Mouse (Mus musculus): ENCODE measurements around the gene Ankrd6. TPM values are rescaled to one million over a fixed set of nuclear protein-coding genes. Genes with fewer than 3 reads are reported as not detected.

The Ankrd6 gene
- total and polyA plus RNA-seq, 3 experiments, result 1.1 to 4.9 (median 4.1) TPM

DNA sequence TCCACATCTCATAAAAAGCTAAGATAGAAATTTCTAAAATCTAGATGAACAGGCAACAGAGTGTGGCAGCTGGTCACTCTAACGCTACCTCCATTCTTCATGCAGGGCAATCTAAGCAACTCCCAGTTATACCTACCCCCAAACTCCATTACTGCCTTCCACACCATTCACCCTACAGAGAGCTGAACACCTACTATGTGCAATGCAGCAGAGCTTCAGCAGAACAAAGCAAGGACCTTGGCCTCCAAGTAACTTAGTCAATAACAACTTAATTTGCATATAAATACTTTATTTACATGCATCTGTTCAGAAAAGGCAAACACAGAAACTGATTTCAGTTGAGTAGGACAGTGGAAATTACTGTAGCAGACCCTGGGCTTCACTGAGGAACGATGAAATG, 44.7 kb downstream of the Ankrd6 start:
- TF ChIP-seq CTCF (IDR thresholded peaks at IDR 0.05) (no peak), EP300 (IDR thresholded peaks at IDR 0.05; ENCODE audit: insufficient read depth, low read depth, low read length) (no peak), POLR2A (IDR thresholded peaks at IDR 0.05; ENCODE audit: insufficient read depth, low read depth, low read length) (no peak)
- DNase-seq, result no peak
- Histone ChIP-seq H3K4me3 (no peak overlapping the region), H3K27me3 (ENCODE audit: control insufficient read depth, insufficient read depth, low read length) (no peaks in the 10 kb centered on the region), H3K9ac (ENCODE audit: low read depth, low read length) (no peak overlapping the region), H3K4me1 (ENCODE audit: control insufficient read depth, insufficient read depth, low read length) (peaks cover 2% of the 10 kb centered on the region), H3K79me2 (replicated peaks; ENCODE audit: control insufficient read depth, insufficient read depth, low read length) (no peaks in the 10 kb centered on the region), H3K36me3 (ENCODE audit: control insufficient read depth, insufficient read depth, low read length) (no peaks in the 10 kb centered on the region), H3K27ac (no peak overlapping the region)
- WGBS, result 93% methylated on average over 2 of the region's 2 CpGs
- intact Hi-C loops (cut with DNase I), result no loop called here

DNA sequence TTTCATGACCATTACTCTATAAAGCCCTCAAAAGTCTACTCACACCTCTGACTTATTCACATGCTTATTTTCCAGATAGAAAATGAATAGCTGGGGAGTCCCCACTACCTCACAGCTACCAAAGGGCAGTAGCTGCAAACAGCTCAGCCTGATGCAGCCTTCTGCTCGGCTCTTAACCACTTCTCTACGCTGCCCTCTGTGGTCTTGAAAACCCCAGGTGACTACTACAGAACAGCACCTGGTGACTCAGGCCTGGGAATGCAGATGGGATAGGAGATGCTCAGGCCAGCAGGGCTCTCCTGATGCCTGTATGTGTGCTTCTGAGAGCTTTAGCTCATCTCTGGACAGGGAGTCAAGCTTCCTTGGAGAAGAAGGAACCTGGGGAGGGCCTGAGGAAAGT, 45.3 kb downstream of the Ankrd6 start:
- H3K79me2 ChIP-seq (replicated peaks; ENCODE audit: control insufficient read depth, insufficient read depth, low read length), result no peaks in the 10 kb centered on the region
- peaks cover 2% of the 10 kb centered on the region for H3K4me1 ChIP-seq (ENCODE audit: control insufficient read depth, insufficient read depth, low read length)
- no peak overlapping the region for H3K9ac ChIP-seq (ENCODE audit: low read depth, low read length)
- H3K27ac ChIP-seq, result no peak overlapping the region
- DNase-seq, result no peak
- H3K27me3 ChIP-seq (ENCODE audit: control insufficient read depth, insufficient read depth, low read length), result no peaks in the 10 kb centered on the region
- H3K4me3 ChIP-seq, result no peak overlapping the region
- no peaks in the 10 kb centered on the region for H3K36me3 ChIP-seq (ENCODE audit: control insufficient read depth, insufficient read depth, low read length)
- TF ChIP-seq POLR2A (IDR thresholded peaks at IDR 0.05; ENCODE audit: insufficient read depth, low read depth, low read length) (no peak), EP300 (IDR thresholded peaks at IDR 0.05; ENCODE audit: insufficient read depth, low read depth, low read length) (no peak)
- WGBS, result 95% methylated on average over 2 of the region's 2 CpGs
- intact Hi-C loops (cut with DNase I), result no loop called here

DNA sequence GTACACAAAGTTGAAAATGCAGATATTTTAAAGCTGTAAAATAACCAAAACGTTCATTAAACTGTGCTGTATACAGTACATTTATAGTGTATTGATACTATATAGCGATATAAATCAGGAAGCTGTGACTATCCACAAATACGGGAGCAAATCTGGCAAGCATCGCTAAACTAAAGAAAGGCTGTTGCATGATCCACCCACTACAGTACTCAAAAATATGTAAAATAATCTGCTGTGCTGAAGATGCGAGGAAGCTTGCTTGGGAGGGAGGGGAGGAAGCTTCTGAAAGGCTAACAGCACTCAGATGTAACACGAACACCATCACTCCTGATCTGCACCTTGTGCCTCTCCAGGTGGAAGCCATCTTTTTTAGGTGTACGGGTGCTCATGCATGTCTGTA, 46.8 kb downstream of the Ankrd6 start:
- H3K79me2 ChIP-seq (replicated peaks; ENCODE audit: control insufficient read depth, insufficient read depth, low read length), result no peaks in the 10 kb centered on the region
- H3K4me3 ChIP-seq, result no peak overlapping the region
- H3K27ac ChIP-seq, result no peak overlapping the region
- H3K27me3 ChIP-seq (ENCODE audit: control insufficient read depth, insufficient read depth, low read length), result no peaks in the 10 kb centered on the region
- H3K9ac ChIP-seq (ENCODE audit: low read depth, low read length), result no peak overlapping the region
- intact Hi-C loops (cut with DNase I), result no loop called here
- DNase-seq, result no peak
- no peaks in the 10 kb centered on the region for H3K36me3 ChIP-seq (ENCODE audit: control insufficient read depth, insufficient read depth, low read length)
- H3K4me1 ChIP-seq (ENCODE audit: control insufficient read depth, insufficient read depth, low read length), result peaks cover 2% of the 10 kb centered on the region
- 83% methylated on average over 7 of the region's 7 CpGs for WGBS
- TF ChIP-seq EP300 (IDR thresholded peaks at IDR 0.05; ENCODE audit: insufficient read depth, low read depth, low read length) (no peak), POLR2A (IDR thresholded peaks at IDR 0.05; ENCODE audit: insufficient read depth, low read depth, low read length) (no peak), CTCF (IDR thresholded peaks at IDR 0.05) (no peak)

DNA sequence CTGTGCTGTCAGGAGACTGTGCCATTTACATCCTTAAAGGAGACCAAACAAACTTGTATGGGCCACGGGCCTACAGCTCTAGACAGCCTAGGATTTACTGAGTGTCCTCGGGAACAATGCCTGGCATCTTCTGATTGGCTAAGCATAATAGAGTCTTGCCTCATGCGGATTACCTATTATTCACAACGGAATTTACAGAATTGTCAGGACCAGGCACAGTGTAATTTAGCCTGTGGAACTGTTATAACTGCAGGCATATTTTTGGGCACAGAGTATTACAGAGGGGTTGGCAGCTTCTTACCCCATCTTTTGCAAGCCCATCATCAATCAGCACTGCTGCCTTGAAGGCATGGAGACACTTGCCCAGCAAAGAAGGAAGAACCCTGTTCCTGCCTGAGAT, 51.6 kb downstream of the Ankrd6 start:
- H3K27ac ChIP-seq, result no peak overlapping the region
- no peaks in the 10 kb centered on the region for H3K36me3 ChIP-seq (ENCODE audit: control insufficient read depth, insufficient read depth, low read length)
- intact Hi-C loops (cut with DNase I), result no loop called here

DNA sequence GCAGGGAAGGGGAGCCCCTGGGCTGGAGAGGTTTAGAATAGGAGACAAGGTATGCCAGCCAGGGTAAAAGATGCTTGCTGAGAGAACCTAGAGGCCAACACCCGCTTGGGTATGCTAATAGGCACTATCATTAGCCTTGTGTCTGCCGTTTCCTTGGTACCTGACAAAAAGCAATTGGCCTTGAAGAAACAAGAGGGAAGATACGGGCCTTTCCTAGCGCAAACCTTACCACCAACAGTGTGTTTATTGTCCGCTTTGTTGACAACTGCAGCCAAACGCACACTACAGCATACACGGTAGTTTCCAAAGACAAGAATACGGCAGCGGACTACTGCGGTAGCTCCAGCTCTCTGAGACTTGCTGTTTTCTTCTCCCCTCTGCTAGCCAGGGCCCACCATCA, 59.3 kb downstream of the Ankrd6 start:
- no peak for DNase-seq
- intact Hi-C loops (cut with DNase I), result no loop called here
- Histone ChIP-seq H3K27ac (no peak overlapping the region), H3K4me3 (no peak overlapping the region), H3K36me3 (ENCODE audit: control insufficient read depth, insufficient read depth, low read length) (no peaks in the 10 kb centered on the region), H3K4me1 (ENCODE audit: control insufficient read depth, insufficient read depth, low read length) (peaks cover 5% of the 10 kb centered on the region), H3K9ac (ENCODE audit: low read depth, low read length) (no peak overlapping the region), H3K79me2 (replicated peaks; ENCODE audit: control insufficient read depth, insufficient read depth, low read length) (no peaks in the 10 kb centered on the region), H3K27me3 (ENCODE audit: control insufficient read depth, insufficient read depth, low read length) (no peaks in the 10 kb centered on the region)
- TF ChIP-seq CTCF (IDR thresholded peaks at IDR 0.05) (no peak), POLR2A (IDR thresholded peaks at IDR 0.05; ENCODE audit: insufficient read depth, low read depth, low read length) (no peak)
- WGBS, result 98% methylated on average over 10 of the region's 10 CpGs

More for the DNA sequence above, 51.6 kb downstream of the Ankrd6 start:
- WGBS, result 68% methylated on average over 4 of the region's 4 CpGs
- H3K79me2 ChIP-seq (replicated peaks; ENCODE audit: control insufficient read depth, insufficient read depth, low read length), result no peaks in the 10 kb centered on the region
- no peaks in the 10 kb centered on the region for H3K27me3 ChIP-seq (ENCODE audit: control insufficient read depth, insufficient read depth, low read length)
- no peaks in the 10 kb centered on the region for H3K4me1 ChIP-seq (ENCODE audit: control insufficient read depth, insufficient read depth, low read length)
- H3K4me3 ChIP-seq, result no peak overlapping the region
- H3K9ac ChIP-seq (ENCODE audit: low read depth, low read length), result no peak overlapping the region
- no peak for DNase-seq
- no peak for TF ChIP-seq POLR2A (IDR thresholded peaks at IDR 0.05; ENCODE audit: insufficient read depth, low read depth, low read length)
- no peak for TF ChIP-seq EP300 (IDR thresholded peaks at IDR 0.05; ENCODE audit: insufficient read depth, low read depth, low read length)
- no peak for TF ChIP-seq CTCF (IDR thresholded peaks at IDR 0.05)

DNA sequence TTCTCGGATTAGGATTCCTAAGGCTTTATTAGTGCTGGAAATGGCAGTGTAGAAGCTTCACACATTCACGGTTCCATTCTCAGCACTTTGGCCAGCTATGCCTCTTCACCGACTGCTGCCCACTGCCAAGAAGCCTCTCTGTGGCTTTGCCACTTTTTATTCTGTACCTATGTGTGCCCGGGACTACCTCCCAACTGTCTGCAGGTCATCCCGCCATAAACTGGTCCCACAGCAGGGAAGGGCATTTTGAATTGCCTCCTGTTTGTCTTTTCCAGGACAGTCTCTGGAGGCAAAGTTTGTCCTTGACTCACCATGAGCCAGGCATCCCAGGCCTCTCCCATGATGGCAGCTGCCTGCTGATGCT, 59.9 kb downstream of the Ankrd6 start:
- peak; percentile 10 to 31 for DNase-seq
- Histone ChIP-seq H3K4me3 (no peak overlapping the region), H3K36me3 (ENCODE audit: control insufficient read depth, insufficient read depth, low read length) (no peaks in the 10 kb centered on the region), H3K27me3 (ENCODE audit: control insufficient read depth, insufficient read depth, low read length) (no peaks in the 10 kb centered on the region), H3K79me2 (replicated peaks; ENCODE audit: control insufficient read depth, insufficient read depth, low read length) (no peaks in the 10 kb centered on the region), H3K9ac (ENCODE audit: low read depth, low read length) (no peak overlapping the region), H3K4me1 (ENCODE audit: control insufficient read depth, insufficient read depth, low read length) (peaks cover 5% of the 10 kb centered on the region), H3K27ac (peak overlapping the region; percentile 51; the same call in 1 of the 2 replicates)
- WGBS, result 44% methylated on average over 5 of the region's 5 CpGs
- intact Hi-C loops (cut with DNase I), result no loop called here
- TF ChIP-seq CTCF (IDR thresholded peaks at IDR 0.05) (no peak), POLR2A (IDR thresholded peaks at IDR 0.05; ENCODE audit: insufficient read depth, low read depth, low read length) (no peak), EP300 (IDR thresholded peaks at IDR 0.05; ENCODE audit: insufficient read depth, low read depth, low read length) (no peak)
